Mouse (Mus musculus) brain, embryonic 14.5 days (tissue): Measurements from ENCODE around the gene Mcf2l.

Experiments
- CTCF ChIP-seq: fragments of 200-500 bp; IDR thresholded peaks from 2 replicates; pipeline ENCODE4 v1.5.1; 2012; ENCODE audit warnings: inconsistent platforms, mild to moderate bottlenecking, moderate library complexity, borderline replicate concordance; ENCODE audit not compliant: insufficient read depth, insufficient read length; ENCODE audit errors: extremely low read depth
- POLR2A ChIP-seq: fragments of 200-500 bp; IDR thresholded peaks from 2 replicates; pipeline ENCODE4 v1.6.1; 2012; ENCODE audit warnings: mild to moderate bottlenecking, inconsistent platforms, borderline replicate concordance; ENCODE audit not compliant: poor library complexity, insufficient read depth, insufficient read length, severe bottlenecking; ENCODE audit errors: extremely low read depth

- TF ChIP-seq POLR2A (no peak), CTCF (no peak)
Observed at GRCm38 (mm10) chr8:12825236-12825635, 48.4 kb upstream of the Mcf2l start.
